Comparison of ENCODE assay signal across 7 mouse cellular contexts in the genomic region with DNA sequence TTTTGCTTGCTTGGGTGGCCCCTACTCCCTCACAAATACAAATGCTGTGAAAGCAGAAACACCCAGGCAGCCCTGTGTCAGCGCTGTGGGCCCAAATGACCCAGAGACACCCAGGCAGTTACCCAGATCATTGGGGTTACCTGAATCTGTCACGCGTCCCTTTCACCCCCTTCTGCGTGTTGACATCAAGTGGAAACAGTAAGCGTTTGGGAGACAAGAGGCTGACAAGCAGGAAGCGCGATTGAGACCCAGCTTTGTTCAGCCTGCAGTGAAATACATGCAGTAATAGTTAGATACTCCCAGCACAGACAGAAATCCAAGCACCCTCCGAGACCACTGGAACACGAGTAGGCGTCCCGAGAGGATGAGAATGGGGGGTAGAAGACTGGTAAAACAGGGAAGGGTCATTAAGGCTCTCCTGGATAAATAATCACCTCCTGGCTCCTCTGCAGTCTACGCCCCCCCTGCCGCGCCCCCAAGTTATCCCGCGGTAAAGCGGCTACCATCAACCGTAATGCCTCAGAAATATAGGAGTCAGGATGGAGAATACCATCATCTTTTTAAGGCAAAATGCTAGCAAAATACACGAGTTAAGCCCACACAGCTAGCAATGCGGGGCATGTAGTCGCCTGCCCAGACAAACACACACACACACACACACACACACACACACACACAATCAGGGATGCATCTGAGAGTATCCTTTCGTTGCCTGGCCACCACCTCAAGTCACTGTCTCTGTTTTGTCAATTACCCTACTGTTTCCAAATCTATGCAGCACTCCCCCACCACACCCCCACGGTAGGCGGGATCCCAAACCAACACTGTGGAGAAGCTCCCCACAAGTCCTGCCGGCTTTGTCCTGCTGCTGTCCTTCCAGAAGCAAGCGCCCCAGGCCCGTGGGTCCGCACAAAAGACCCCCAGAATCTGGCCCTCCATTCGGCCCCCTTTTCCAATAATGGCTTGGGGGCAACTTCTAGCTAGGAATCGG. TPM values are rescaled to one million over a fixed set of nuclear protein-coding genes. Genes with fewer than 3 reads are reported as not detected.
DNase-seq lines count a peak whose midpoint lies in the region; ATAC-seq and TF ChIP-seq lines count a peak whose summit lies in the region.

No protein-coding gene starts in this region.

- DNase-seq in brain, embryonic 14.5 days (ENCODE audit: low read depth): peak; percentile 72
- peak; percentile 62 for DNase-seq in gastrocnemius, postnatal 14 days
- peak; percentile 43 for DNase-seq in hindbrain, postnatal 0 days (ENCODE audit: low spot score)
- DNase-seq in limb, embryonic 10.5 days (ENCODE audit: low spot score): peak; percentile 49
- DNase-seq in midbrain, embryonic 14.5 days: peak; percentile 72
- peak; percentile 36 for DNase-seq in stomach, postnatal 0 days (ENCODE audit: low spot score)

- ATAC-seq in hindbrain, postnatal 0 days: peak; percentile 69
- peak; percentile 60 for ATAC-seq in midbrain, embryonic 14.5 days (ENCODE audit: low FRiP score, low TSS enrichment)
- ATAC-seq in stomach, postnatal 0 days (ENCODE audit: low FRiP score, low TSS enrichment): peak; percentile 40; the same call in 1 of the 2 replicates

- no peak for TF ChIP-seq CTCF in brain, embryonic 14.5 days (IDR thresholded peaks at IDR 0.05; ENCODE audit: borderline replicate concordance, extremely low read depth, insufficient read depth, insufficient read length)
- TF ChIP-seq CTCF in cortical plate, adult 2 months (IDR thresholded peaks at IDR 0.05; ENCODE audit: extremely low read depth, insufficient read depth, low read length): no peak
- no peak for TF ChIP-seq CTCF in hindbrain, postnatal 0 days (IDR thresholded peaks at IDR 0.05; ENCODE audit: low read depth)
- TF ChIP-seq CTCF in stomach, postnatal 0 days (IDR thresholded peaks at IDR 0.05; ENCODE audit: low read depth): no peak

- peak overlapping the region; percentile 78 for H3K9ac ChIP-seq in hindbrain, postnatal 0 days (replicated peaks; ENCODE audit: low read length)
- H3K9ac ChIP-seq in midbrain, embryonic 14.5 days (replicated peaks; ENCODE audit: low read length): peak overlapping the region; percentile 89
- peak overlapping the region; percentile 77 for H3K9ac ChIP-seq in stomach, postnatal 0 days (ENCODE audit: low read length)

- H3K36me3 ChIP-seq in hindbrain, postnatal 0 days (ENCODE audit: insufficient read depth, low read length): no peaks in the 10 kb centered on the region
- H3K36me3 ChIP-seq in limb, embryonic 10.5 days: no peaks in the 10 kb centered on the region
- H3K36me3 ChIP-seq in midbrain, embryonic 14.5 days (ENCODE audit: control insufficient read depth, insufficient read depth, low read length): no peaks in the 10 kb centered on the region
- no peaks in the 10 kb centered on the region for H3K36me3 ChIP-seq in stomach, postnatal 0 days (ENCODE audit: control insufficient read depth, insufficient read depth, low read length)

- no peaks in the 10 kb centered on the region for H3K27me3 ChIP-seq in hindbrain, postnatal 0 days (ENCODE audit: insufficient read depth, low read length)
- peaks cover 62% of the 10 kb centered on the region for H3K27me3 ChIP-seq in limb, embryonic 10.5 days (ENCODE audit: low read depth, poor library complexity, severe bottlenecking)
- H3K27me3 ChIP-seq in midbrain, embryonic 14.5 days (ENCODE audit: control insufficient read depth, insufficient read depth, low read length): no peaks in the 10 kb centered on the region
- no peaks in the 10 kb centered on the region for H3K27me3 ChIP-seq in stomach, postnatal 0 days (ENCODE audit: control insufficient read depth, insufficient read depth, low read length)

- no peak overlapping the region for H3K27ac ChIP-seq in cortical plate, adult 2 months (ENCODE audit: insufficient read depth, low read length)
- H3K27ac ChIP-seq in hindbrain, postnatal 0 days: peak overlapping the region; percentile 80
- peak overlapping the region; percentile 70 for H3K27ac ChIP-seq in limb, embryonic 10.5 days
- H3K27ac ChIP-seq in midbrain, embryonic 14.5 days (replicated peaks; ENCODE audit: low read depth, low read length): peak overlapping the region; percentile 84
- no peak overlapping the region; the same call in 1 of the 2 replicates for H3K27ac ChIP-seq in stomach, postnatal 0 days (replicated peaks)

- intact Hi-C loops in gastrocnemius, postnatal 14 days (cut with DNase I; ENCODE audit: low total_unique reads): no loop called here

- peak overlapping the region; percentile 87 for H3K4me3 ChIP-seq in cortical plate, adult 2 months (ENCODE audit: insufficient read depth, low read length)
- H3K4me3 ChIP-seq in hindbrain, postnatal 0 days (ENCODE audit: low read length): peak overlapping the region; percentile 87
- H3K4me3 ChIP-seq in limb, embryonic 10.5 days: peak overlapping the region; percentile 71
- H3K4me3 ChIP-seq in midbrain, embryonic 14.5 days (replicated peaks; ENCODE audit: low read depth, low read length): peak overlapping the region; percentile 75
- peak overlapping the region; percentile 90 for H3K4me3 ChIP-seq in stomach, postnatal 0 days (ENCODE audit: low read depth, low read length)

- no peak for TF ChIP-seq EP300 in stomach, postnatal 0 days (optimal IDR thresholded peaks at IDR 0.05)

- H3K4me1 ChIP-seq in cortical plate, adult 2 months (ENCODE audit: control insufficient read depth, insufficient read depth, low read length): no peaks in the 10 kb centered on the region
- H3K4me1 ChIP-seq in hindbrain, postnatal 0 days (ENCODE audit: insufficient read depth, low read length): no peaks in the 10 kb centered on the region
- H3K4me1 ChIP-seq in limb, embryonic 10.5 days: peaks cover 23% of the 10 kb centered on the region
- peaks cover 12% of the 10 kb centered on the region for H3K4me1 ChIP-seq in midbrain, embryonic 14.5 days (ENCODE audit: control insufficient read depth, insufficient read depth, low read length)
- no peaks in the 10 kb centered on the region for H3K4me1 ChIP-seq in stomach, postnatal 0 days (replicated peaks; ENCODE audit: control insufficient read depth, insufficient read depth)

- TF ChIP-seq POLR2A in brain, embryonic 14.5 days (IDR thresholded peaks at IDR 0.05; ENCODE audit: borderline replicate concordance, extremely low read depth, insufficient read depth, insufficient read length, poor library complexity, severe bottlenecking): no peak
- no peak for TF ChIP-seq POLR2A in cortical plate, adult 2 months (IDR thresholded peaks at IDR 0.05; ENCODE audit: extremely low read depth, insufficient read depth, low read length)

- H3K4me2 ChIP-seq in hindbrain, postnatal 0 days (ENCODE audit: low read depth, low read length): peak overlapping the region; percentile 89
- H3K4me2 ChIP-seq in midbrain, embryonic 14.5 days (ENCODE audit: low read length): peak overlapping the region; percentile 75
- H3K4me2 ChIP-seq in stomach, postnatal 0 days (replicated peaks; ENCODE audit: low read depth): peak overlapping the region; percentile 91

- H3K9me3 ChIP-seq in hindbrain, postnatal 0 days (ENCODE audit: low read length): no peaks in the 10 kb centered on the region
- no peaks in the 10 kb centered on the region for H3K9me3 ChIP-seq in limb, embryonic 10.5 days (replicated peaks)
- no peaks in the 10 kb centered on the region for H3K9me3 ChIP-seq in midbrain, embryonic 14.5 days (ENCODE audit: control insufficient read depth, low read length)
- H3K9me3 ChIP-seq in stomach, postnatal 0 days (ENCODE audit: control insufficient read depth, low read length): no peaks in the 10 kb centered on the region

- WGBS in hindbrain, postnatal 0 days: 5% methylated on average over 30 of the region's 30 CpGs
- 5% methylated on average over 30 of the region's 30 CpGs for WGBS in limb, embryonic 10.5 days
- WGBS in midbrain, embryonic 14.5 days: 4% methylated on average over 30 of the region's 30 CpGs
- 8% methylated on average over 30 of the region's 30 CpGs for WGBS in stomach, postnatal 0 days

RNA-seq across cellular contexts. Expression of a gene that starts 1.3 kb away (rescaled TPM):
- 9.5 and 23.0 TPM in 2 replicates for polyA plus RNA-seq in brain, embryonic 14.5 days (2012; rRNA removed)
- polyA plus RNA-seq in cortical plate, adult 2 months (2012; rRNA removed): 4.2 TPM in 2 replicates
- total RNA-seq in gastrocnemius, postnatal 14 days (2021): 1 to 10 TPM; 1.3 to 1.5 TPM
- 26.8 and 29.8 TPM in 2 replicates for total RNA-seq in hindbrain, postnatal 0 days (2014; rRNA removed)
- 15.1 and 16.6 TPM in 2 replicates for polyA plus RNA-seq in hindbrain, postnatal 0 days (2015; fragmentation: Nextera tagmentation; extraction: Ambion mirVana)
- polyA plus RNA-seq in limb, embryonic 10.5 days (2016; fragmentation: Nextera tagmentation; extraction: Ambion mirVana): 0.11 and 0.16 TPM in 2 replicates
- 25.7 and 28.9 TPM in 2 replicates for polyA plus RNA-seq in midbrain, embryonic 14.5 days (2014; fragmentation: Nextera tagmentation; extraction: Ambion mirVana)
- polyA plus RNA-seq in stomach, postnatal 0 days (2015; fragmentation: Nextera tagmentation; extraction: Ambion mirVana): 2.5 and 2.7 TPM in 2 replicates

Comparison
In these comparisons a context has a peak if more than half of its experiments do, and no peak if none do; other contexts are left out.
1. H3K27ac ChIP-seq: peak in hindbrain, postnatal 0 days (single experiment), limb, embryonic 10.5 days (single experiment) and midbrain, embryonic 14.5 days (single experiment); none in cortical plate, adult 2 months (single experiment) and stomach, postnatal 0 days (single experiment).
2. Peak in every context shown above with its lines, with median percentiles within 50 percentile points of each other: DNase-seq, H3K4me3 ChIP-seq, ATAC-seq, H3K4me2 ChIP-seq and H3K9ac ChIP-seq.